Mouse (Mus musculus) embryonic facial prominence, embryonic 12.5 days (tissue): ENCODE measurements around the gene H2-Q2. TPM values are rescaled to one million over a fixed set of nuclear protein-coding genes. Genes with fewer than 3 reads are reported as not detected.
"Not testable (repeated sequence)": the region's sequence is repeated elsewhere in the genome, so short reads cannot be mapped to it uniquely, and the experiment has no call there.

Source experiments
- ATAC-seq: fragments of 200-750 bp; cut with Nextera tagmentation; 2 replicates; pipeline ENCODE4 v1.8.0; 2017; ENCODE audit not compliant: insufficient number of reproducible peaks, insufficient read depth, low FRiP score, low TSS enrichment
- H3K27ac ChIP-seq: fragments of 300-500 bp; sonication (generic); 2 replicates; pipeline ENCODE4 v1.5.1; 2016; ENCODE audit warnings: mild to moderate bottlenecking
- H3K27me3 ChIP-seq: fragments of 300-500 bp; sonication (generic); 2 replicates; pipeline ENCODE4 v1.6.1; 2016; ENCODE audit warnings: mild to moderate bottlenecking, moderate library complexity
- H3K36me3 ChIP-seq: fragments of 300-500 bp; sonication (generic); 2 replicates; pipeline ENCODE4 v1.6.1; 2016; ENCODE audit warnings: mild to moderate bottlenecking
- H3K4me1 ChIP-seq: fragments of 300-500 bp; sonication (generic); 2 replicates; pipeline ENCODE4 v1.6.1; 2016
- H3K4me2 ChIP-seq: fragments of 300-500 bp; sonication (generic); replicated peaks from 2 replicates; pipeline ENCODE4 v1.6.1; 2016; ENCODE audit warnings: mild to moderate bottlenecking, moderate library complexity
- H3K4me3 ChIP-seq: fragments of 300-500 bp; sonication (generic); 2 replicates; pipeline ENCODE4 v1.5.1; 2016; ENCODE audit warnings: mild to moderate bottlenecking
- H3K9ac ChIP-seq: fragments of 300-500 bp; sonication (generic); 2 replicates; pipeline ENCODE4 v1.6.1; 2016; ENCODE audit warnings: mild to moderate bottlenecking, moderate library complexity
- H3K9me3 ChIP-seq: fragments of 300-500 bp; sonication (generic); 2 replicates; pipeline ENCODE4 v1.6.1; 2016; ENCODE audit warnings: mild to moderate bottlenecking, moderate library complexity
- WGBS: fragments of 180-500 bp; shearing (Covaris S2); methylation state at CpG from one replicate; pipeline ENCODE4 v1.1.7; 2016; 5-methylcytosine and 5-hydroxymethylcytosine counted together
- polyA plus RNA-seq: library from polyadenylated mRNA; unstranded; fragments of >200 nt; fragmentation: Nextera tagmentation; extraction: Ambion mirVana; gene quantifications from 2 replicates; pipeline ENCODE4 v1.2.1, GENCODE M21; 2016

The H2-Q2 gene
- polyA plus RNA-seq, 1 experiment from 2014 or later = 0.40 TPM

DNA sequence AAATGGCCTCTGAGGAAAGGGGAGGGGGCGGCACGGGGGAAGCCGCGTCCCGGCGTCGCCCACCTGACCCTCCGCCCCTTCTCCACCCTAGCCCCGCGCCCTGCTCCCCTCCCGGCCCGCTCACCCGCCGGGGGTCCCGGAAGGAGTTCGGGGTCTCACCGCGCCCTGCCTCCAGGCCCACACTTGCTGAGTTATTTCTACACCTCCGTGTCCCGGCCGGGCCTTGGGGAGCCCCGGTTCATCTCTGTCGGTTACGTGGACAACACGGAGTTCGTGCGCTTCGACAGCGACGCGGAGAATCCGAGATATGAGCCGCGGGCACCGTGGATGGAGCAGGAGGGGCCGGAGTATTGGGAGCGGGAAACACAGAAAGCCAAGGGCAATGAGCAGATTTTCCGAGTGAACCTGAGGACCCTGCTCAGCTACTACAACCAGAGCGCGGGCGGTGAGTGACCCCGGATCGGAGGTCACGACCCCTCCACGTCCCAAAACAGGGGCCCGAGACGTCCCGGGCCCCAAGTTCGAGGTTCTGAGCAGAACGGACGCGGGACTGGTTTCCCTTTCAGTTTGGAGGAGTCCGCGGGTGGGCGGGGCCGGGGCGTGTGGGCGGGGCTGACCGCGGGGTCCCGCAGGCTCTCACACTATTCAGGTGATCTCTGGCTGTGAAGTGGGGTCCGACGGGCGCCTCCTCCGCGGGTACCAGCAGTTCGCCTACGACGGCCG is 37.8 kb downstream of the H2-Q2 start:
- ATAC-seq = 0 out of 2 replicates have a peak, but pooled peaks have one; percentile 6
- 2% methylated on average over 70 of the region's 70 CpGs for WGBS

DNA sequence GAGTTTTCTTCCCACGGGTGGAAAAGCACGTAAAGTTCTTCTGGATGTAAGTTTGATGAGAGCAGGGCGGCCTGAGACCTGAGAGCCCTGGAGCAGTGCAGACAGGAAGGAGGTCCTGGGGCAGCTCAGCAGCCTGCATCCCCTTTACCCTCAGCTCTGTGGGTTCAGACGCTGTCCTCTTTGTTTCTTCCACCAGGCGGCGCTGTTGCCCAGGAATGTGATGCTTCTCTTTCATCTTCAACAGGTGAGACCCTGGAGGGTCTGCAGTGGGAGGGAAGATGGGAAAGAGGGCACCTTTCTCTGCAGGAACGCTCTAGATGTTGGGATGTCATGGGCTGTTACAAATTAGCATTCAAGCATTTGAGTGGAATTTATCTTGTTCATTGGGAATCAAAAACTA is 47.8 kb downstream of the H2-Q2 start:
- H3K4me3 ChIP-seq, H3K36me3 ChIP-seq, H3K4me2 ChIP-seq, ATAC-seq, H3K4me1 ChIP-seq, H3K9ac ChIP-seq, H3K9me3 ChIP-seq, H3K27ac ChIP-seq: not testable (repeated sequence)
- H3K27me3 ChIP-seq = peaks cover 12% of the 10 kb centered on the region
- 2% methylated on average over 7 of the region's 7 CpGs for WGBS

More for the DNA sequence above, 37.8 kb downstream of the H2-Q2 start:
- Histone ChIP-seq H3K27ac (no peak overlapping the region), H3K4me1 (no peaks in the 10 kb centered on the region), H3K9ac (peak overlapping the region; percentile 59), H3K9me3 (no peaks in the 10 kb centered on the region), H3K36me3 (no peaks in the 10 kb centered on the region), H3K4me3 (peak overlapping the region; percentile 53), H3K4me2 (peak overlapping the region; percentile 96), H3K27me3 (peaks cover 22% of the 10 kb centered on the region)

DNA sequence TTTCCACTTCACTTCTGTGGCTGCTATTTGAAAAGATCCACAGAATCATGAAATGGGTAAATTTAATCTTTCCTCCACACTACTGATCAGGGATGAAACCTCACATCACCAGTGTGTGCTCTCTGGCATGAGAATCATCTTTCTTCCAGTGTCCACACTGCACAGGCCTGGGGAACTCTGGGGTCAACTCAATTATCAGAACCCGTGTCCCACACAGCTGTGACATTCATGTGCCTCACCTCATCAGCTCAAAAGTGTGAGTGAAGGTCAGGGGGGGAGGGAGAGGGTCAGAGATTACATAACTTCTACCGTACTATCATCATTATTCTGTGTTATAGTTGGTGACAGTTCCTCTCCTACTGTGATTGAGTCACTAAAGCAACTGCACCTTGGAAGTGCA is 50.6 kb downstream of the H2-Q2 start:
- H3K4me2 ChIP-seq, ATAC-seq, H3K4me3 ChIP-seq, H3K36me3 ChIP-seq, H3K9me3 ChIP-seq, H3K9ac ChIP-seq, H3K27ac ChIP-seq, H3K4me1 ChIP-seq: not testable (repeated sequence)
- H3K27me3 ChIP-seq = peaks cover 20% of the 10 kb centered on the region
- 60% methylated on average over 2 of the region's 2 CpGs for WGBS

DNA sequence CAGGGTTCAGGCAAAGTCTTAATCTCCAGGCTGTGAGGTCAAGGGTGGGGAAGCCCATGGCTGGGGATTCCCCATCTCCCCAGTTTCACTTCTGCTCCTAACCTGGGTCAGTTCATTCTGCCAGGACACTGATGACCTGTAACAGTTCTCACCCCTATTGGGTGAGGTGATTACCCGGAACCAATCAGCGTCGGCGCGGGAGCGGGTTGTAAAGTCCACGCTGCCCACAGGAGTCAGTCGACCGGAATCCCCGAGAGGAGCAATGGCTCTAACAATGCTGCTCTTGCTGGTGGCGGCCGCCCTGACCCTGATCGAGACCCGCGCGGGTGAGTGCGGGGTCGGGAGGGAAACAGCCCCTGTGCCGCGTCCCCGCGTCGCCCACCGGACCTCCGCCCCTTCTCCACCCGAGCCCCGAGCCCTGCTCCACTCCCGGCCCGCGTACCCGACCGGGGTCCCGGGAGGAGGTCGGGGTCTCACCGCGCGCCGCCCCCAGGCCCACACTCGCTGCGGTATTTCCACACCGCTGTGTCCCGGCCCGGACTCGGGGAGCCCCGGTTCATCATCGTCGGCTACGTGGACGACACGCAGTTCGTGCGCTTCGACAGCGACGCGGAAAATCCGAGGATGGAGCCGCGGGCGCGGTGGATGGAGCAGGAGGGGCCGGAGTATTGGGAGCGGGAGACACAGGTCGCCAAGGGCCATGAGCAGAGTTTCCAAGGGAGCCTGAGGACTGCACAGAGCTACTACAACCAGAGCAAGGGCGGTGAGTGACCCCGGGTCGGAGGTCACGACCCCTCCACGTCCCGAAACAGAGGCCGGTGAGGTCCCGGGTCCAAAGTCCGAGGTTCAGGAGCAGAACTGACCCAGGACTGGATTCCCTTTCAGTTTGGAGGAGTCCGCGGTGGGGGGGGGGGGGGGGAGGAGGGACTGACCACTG is 52.1 kb downstream of the H2-Q2 start:
- 0 out of 2 replicates have a peak, but pooled peaks have one; percentile 35 for ATAC-seq
- Histone ChIP-seq H3K27me3 (peaks cover 20% of the 10 kb centered on the region), H3K4me3 (peak overlapping the region; percentile 25; the same call in 1 of the 2 replicates), H3K4me2 (peak overlapping the region; percentile 42)
- not testable (repeated sequence) for H3K4me1 ChIP-seq, H3K9me3 ChIP-seq, H3K27ac ChIP-seq, H3K36me3 ChIP-seq, H3K9ac ChIP-seq
- 1% methylated on average over 56 of the region's 75 CpGs for WGBS

Other genes with a start within 250 kb of the H2-Q2 start
- gene Ly6g5c, start 234.0 kb upstream of the H2-Q2 start, polyA plus RNA-seq = not detected in 2 replicates
- 0.82 and 1.0 TPM in 2 replicates for gene Ly6g5b, start 226.8 kb upstream of the H2-Q2 start, polyA plus RNA-seq
- gene Gpank1, start 220.8 kb upstream of the H2-Q2 start, polyA plus RNA-seq = 22.4 and 25.5 TPM in 2 replicates
- 254 and 259 TPM in 2 replicates for gene Csnk2b, start 220.2 kb upstream of the H2-Q2 start, polyA plus RNA-seq
- gene D17H6S53E, start 215.9 kb upstream of the H2-Q2 start, polyA plus RNA-seq = 9.3 and 10.7 TPM in 2 replicates
- gene Apom, start 210.2 kb upstream of the H2-Q2 start, polyA plus RNA-seq = 0.46 and 0.49 TPM in 2 replicates
- 73.3 and 74.0 TPM in 2 replicates for gene Bag6, start 207.1 kb upstream of the H2-Q2 start, polyA plus RNA-seq
- 225 and 230 TPM in 2 replicates for gene Prrc2a, start 177.3 kb upstream of the H2-Q2 start, polyA plus RNA-seq
- 7.0 and 7.3 TPM in 2 replicates for gene Aif1, start 166.2 kb upstream of the H2-Q2 start, polyA plus RNA-seq
- 5.9 and 7.7 TPM in 2 replicates for gene Lst1, start 153.8 kb upstream of the H2-Q2 start, polyA plus RNA-seq
- 0.95 and 0.98 TPM in 2 replicates for gene Ltb, start 147.8 kb upstream of the H2-Q2 start, polyA plus RNA-seq
- 0.15 and 0.25 TPM in 2 replicates for gene Tnf, start 140.2 kb upstream of the H2-Q2 start, polyA plus RNA-seq
- gene Lta, start 136.9 kb upstream of the H2-Q2 start, polyA plus RNA-seq = 0.22 and 0.27 TPM in 2 replicates
- 1.0 TPM in 1 of 2 replicates, not detected in the other for gene Gm16181, start 121.4 kb upstream of the H2-Q2 start, polyA plus RNA-seq
- 4.5 and 5.5 TPM in 2 replicates for gene Atp6v1g2, start 108.6 kb upstream of the H2-Q2 start, polyA plus RNA-seq
- gene Nfkbil1, start 106.5 kb upstream of the H2-Q2 start, polyA plus RNA-seq = 13.0 and 13.3 TPM in 2 replicates
- gene Ddx39b, start 100.5 kb upstream of the H2-Q2 start, polyA plus RNA-seq = 572 and 587 TPM in 2 replicates
- 20.8 and 21.5 TPM in 2 replicates for gene H2-D1, start 79.5 kb upstream of the H2-Q2 start, polyA plus RNA-seq
- gene H2-Q1, start 21.8 kb upstream of the H2-Q2 start, polyA plus RNA-seq = not detected in 2 replicates
- 2.0 and 2.2 TPM in 2 replicates for gene H2-Q4, start 37.4 kb downstream of the H2-Q2 start, polyA plus RNA-seq
- gene H2-Q6, start 82.6 kb downstream of the H2-Q2 start, polyA plus RNA-seq = 0.33 and 0.98 TPM in 2 replicates
- gene H2-Q7, start 96.9 kb downstream of the H2-Q2 start, polyA plus RNA-seq = 4.6 and 5.9 TPM in 2 replicates
- gene H2-Q10, start 127.8 kb downstream of the H2-Q2 start, polyA plus RNA-seq = 0.11 and 0.17 TPM in 2 replicates
- not detected in 2 replicates for gene Pou5f1, start 163.8 kb downstream of the H2-Q2 start, polyA plus RNA-seq
- 56.8 and 61.1 TPM in 2 replicates for gene Tcf19, start 174.6 kb downstream of the H2-Q2 start, polyA plus RNA-seq
- gene Cchcr1, start 174.9 kb downstream of the H2-Q2 start, polyA plus RNA-seq = 26.1 and 30.8 TPM in 2 replicates
- 1.3 and 1.6 TPM in 2 replicates for gene Psors1c2, start 191.0 kb downstream of the H2-Q2 start, polyA plus RNA-seq
- gene Cdsn, start 209.9 kb downstream of the H2-Q2 start, polyA plus RNA-seq = 0.08 TPM in 2 replicates
- gene 2300002M23Rik, start 225.2 kb downstream of the H2-Q2 start, polyA plus RNA-seq = not detected in 2 replicates